Mouse (Mus musculus) inflammation-experienced regulatory T-cells, adult 6 months (primary cell): Measurements from ENCODE around the gene Cnot8. TPM values are rescaled to one million over a fixed set of nuclear protein-coding genes. Genes with fewer than 3 reads are reported as not detected.

Source experiments
- ATAC-seq: one replicate; pipeline ENCODE4 v1.8.0; 2017
- polyA plus RNA-seq, 3 experiments: library from polyadenylated mRNA; unstranded; fragments of 100-300 nt; shearing (Covaris generic); gene quantifications; one replicate each; pipeline ENCODE4 v1.2.1; 2017

Gene Cnot8
- polyA plus RNA-seq, 3 experiments from 2014 or later = 78.6 to 90.1 (median 89.4) TPM

- ATAC-seq = no peak
Observed at GRCm38 (mm10) chr11:58107009-58107408, 3.1 kb downstream of the Cnot8 start.

GRCm38 (mm10) chr11:58107664-58108337 lies 3.8 kb downstream of the Cnot8 start:
- ATAC-seq = no peak

DNA sequence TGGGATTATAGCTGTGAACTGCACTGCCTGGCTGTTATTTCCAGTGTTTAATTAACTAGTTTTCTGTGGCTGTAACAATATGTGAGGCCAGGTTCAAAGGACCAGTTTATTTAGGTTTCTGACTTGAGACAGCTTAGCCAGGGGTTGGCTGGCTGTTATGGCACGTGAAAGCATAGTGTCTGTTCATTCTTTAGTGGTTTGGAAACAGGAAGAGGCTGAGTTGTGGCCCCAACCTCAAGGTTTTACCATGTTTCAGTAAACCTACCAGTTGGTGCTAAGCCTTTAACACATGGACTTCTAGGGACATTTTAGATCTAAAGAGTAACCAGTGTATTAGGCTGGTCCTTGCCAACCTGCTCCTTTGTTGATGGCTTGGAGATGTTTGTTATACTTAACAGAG lies 12.6 kb downstream of the Cnot8 start:
- ATAC-seq = no peak

DNA sequence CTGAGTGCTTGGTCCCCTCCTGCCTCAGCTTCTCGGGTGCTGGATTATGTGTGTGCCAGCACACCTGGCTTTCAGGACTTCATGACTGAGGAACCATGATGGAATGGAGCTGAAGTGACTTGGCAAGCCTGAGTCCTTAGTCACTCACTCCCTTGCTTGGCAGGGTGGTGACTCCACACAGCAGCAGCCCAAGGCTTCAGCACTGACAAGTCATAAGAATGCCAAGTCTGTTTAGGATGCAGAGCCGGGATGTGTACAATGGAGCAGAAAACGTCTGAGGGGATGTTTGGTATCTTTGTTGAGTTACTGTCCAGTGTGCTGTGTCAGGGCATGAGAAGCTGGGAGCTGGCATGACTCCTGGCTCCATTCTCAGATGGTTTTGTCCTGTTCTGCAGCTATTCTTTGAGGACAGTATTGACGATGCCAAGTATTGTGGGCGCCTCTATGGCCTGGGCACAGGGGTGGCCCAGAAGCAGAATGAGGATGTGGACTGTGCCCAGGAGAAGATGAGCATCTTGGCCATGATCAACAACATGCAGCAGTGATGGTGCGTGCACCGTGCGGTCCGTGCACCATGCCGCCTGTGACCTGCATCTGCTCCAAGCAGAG lies 13.2 kb downstream of the Cnot8 start:
- no peak for ATAC-seq

DNA sequence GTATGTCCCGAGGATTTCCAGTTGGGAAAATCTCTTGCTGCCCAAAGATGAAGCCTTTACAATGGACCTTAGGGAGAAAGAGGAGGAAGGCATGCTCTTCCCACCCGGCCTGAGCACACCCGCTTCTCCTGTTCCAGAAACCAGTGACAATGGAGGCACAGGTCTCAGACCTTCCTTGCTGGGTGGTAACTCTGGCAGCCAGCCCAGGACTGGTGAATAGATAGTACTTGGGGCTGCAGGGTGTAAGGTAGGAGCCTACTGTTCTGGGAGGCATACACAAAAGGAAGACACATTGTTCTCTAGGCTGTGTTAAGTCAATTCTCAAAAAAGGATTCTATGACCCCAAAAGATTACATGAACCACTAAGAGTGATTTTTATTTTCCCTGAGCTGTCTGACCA lies 16.7 kb downstream of the Cnot8 start:
- ATAC-seq = no peak

DNA sequence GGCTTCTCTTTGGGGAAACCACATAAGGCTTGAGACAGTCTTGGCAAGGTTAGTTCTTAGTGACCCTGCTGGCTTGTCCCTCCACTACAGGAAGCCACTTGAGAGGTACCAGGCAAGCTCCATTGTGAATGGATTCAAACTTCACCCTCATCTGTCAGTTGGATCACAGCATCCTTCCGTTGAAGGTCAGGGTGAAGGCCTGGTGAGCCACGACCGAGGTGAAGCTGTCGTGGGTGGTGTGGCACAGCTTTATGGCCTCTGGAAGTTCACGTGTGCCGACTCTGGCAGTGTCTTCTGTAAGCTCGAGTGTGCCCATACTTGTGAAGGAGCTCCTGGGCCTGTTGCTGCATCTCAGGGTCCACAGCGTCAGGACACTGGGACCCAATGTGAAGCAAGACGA lies 17.4 kb downstream of the Cnot8 start:
- no peak for ATAC-seq

DNA sequence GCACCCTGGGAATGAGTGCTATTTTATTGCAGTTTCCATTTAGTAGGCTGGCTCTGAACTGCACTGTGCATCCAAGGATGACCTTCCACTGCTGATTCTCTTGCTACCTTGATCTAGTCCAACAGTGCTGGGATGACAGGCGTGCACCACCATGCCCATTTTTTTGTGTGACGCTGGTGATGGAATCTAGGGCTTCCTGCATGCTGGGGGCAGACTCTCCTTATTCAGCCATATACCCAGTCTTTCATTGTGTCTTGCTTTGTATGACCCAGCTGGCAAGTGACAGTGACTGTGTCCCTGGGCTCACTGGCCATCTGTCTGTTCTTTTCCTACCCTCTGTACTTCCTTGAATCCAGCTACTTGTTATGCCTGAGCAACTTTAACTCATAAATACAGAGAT lies 19.8 kb downstream of the Cnot8 start:
- no peak for ATAC-seq

DNA sequence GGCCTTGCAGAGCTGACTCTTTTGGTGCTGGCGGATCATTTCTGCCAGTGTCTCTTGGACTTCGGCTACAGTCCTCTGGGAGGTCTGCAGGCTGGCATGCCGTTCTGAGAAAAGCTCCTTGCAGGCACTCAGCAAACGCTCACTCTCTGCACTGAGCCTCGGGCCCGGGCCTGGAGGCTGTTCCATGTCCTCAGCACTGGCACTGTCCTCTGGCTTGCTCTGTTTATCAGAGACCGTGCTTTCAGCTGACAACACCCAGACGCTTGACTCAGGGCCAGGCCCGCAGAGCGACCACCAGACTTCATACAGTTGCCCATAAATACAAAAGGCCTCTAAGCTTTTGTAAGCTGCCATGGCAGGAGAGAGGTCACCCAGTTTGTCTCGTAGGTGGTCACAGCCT lies 21.1 kb downstream of the Cnot8 start:
- ATAC-seq = no peak

GRCm38 (mm10) chr11:58126397-58127160 lies 22.6 kb downstream of the Cnot8 start:
- ATAC-seq = peak; percentile 92

DNA sequence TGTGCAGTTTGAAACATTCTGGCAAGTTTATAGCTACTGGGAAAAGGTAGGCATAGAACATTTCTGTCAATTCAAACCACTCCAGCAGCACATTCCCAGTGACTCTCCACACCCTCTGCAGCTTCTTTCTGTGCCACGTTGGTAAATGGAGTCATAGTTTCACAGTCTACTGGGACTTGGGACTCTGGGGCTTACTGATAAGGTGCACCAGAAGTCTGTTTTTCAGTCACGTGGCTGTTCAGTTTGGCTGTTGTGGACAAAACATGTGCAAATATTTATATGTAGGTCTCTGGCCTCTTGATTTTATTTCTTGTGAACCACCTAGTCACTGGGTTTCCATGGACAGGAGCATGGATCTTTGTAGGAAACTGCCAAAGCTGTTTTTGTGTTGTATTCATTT lies 23.6 kb downstream of the Cnot8 start:
- ATAC-seq = no peak

GRCm38 (mm10) chr11:58129302-58129843 lies 25.4 kb downstream of the Cnot8 start:
- no peak for ATAC-seq

GRCm38 (mm10) chr11:58132026-58132425 lies 28.1 kb downstream of the Cnot8 start:
- no peak for ATAC-seq

GRCm38 (mm10) chr11:58134869-58135268 lies 30.9 kb downstream of the Cnot8 start:
- peak; percentile 35 for ATAC-seq

DNA sequence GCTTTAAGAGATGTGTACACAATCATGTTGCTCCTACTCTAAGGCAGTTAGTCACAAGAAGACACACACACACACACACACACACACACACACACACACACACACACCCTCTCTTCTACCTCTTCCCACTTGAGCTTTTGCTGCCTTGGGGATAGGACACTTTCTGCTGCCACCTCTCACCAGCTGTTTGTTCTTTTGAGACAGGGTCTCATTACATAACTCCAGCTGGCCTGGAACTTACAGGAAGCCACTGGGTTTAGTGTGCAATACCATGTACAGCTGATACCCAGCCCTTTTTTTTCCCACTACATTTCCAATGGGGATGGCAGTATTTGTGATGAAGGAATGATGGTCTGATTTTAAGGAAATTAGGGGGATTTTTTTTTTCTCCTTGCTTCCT lies 31.3 kb downstream of the Cnot8 start:
- no peak for ATAC-seq

DNA sequence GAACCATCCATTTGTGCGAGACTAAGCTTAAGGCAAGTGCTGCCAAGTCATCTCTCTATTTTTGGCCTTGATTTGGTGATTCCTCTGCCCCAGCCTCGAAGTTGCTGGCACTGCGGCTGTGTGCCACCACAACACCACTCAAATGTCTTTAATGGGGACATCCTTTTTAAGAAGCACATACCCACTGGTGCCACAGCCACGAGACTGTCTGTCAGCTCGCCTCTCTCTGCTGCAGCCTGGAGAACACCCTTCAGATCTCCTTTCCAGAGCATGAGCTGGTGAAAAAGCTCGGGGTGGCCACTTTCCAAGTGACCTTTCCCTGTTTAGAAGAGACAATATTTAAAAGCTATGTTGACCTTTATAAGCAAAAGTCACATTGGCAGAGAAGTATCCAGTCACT lies 32.7 kb downstream of the Cnot8 start:
- no peak for ATAC-seq

DNA sequence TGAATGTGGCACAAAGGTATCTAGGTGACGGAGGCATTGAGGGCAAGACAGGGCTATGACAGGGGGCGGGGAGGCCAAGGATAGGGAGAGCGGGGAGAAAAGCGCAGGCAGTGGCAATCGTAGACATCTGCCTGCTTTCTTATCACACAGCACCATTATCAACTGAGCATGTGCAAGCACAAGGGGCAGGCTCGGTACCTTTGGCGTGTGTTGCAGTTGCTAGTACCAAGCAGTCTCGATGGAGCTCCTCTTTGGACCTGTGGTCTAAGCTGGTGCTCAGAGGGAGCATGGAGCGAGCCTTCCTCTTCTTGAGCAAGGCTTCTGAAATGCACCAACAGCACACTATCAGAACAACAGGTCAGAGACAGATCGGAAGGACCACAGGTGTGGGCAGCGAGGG lies 34.9 kb downstream of the Cnot8 start:
- ATAC-seq = no peak

- ATAC-seq = peak; percentile 28
Observed at GRCm38 (mm10) chr11:58139466-58139865, 35.5 kb downstream of the Cnot8 start.

DNA sequence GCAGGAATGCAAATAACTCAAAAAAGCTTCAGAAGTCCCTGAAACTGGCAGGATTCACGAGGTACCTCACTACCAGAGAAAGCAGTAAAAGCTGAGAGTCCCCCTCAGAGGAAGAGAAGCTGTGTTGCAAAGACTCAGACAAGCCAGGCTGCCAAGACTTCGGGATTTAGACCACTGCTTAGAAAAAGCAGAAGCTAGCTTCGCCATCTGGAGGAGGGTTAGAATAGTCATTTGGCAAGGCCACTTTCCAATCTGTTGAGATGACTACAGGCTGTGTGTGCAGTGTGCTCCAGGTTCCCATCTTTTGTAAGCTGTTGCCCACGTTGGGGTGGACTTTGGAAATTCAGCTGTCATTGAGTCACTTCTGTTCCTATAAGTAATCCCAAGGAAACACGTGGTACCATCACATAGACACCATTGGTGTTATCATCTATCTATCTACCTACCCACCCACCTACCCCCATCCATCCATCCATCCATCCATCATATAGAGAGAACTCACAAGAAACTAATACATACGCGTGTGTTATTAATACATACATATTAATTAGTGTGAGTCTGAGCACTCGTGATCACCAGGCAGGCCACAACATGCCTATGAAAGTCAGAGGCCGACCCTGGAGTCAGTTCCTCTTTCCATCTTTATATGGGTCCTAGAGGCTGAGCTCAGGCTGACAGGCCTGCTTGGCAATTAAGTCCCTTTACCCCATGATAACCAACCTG lies 39.9 kb downstream of the Cnot8 start:
- ATAC-seq = no peak

DNA sequence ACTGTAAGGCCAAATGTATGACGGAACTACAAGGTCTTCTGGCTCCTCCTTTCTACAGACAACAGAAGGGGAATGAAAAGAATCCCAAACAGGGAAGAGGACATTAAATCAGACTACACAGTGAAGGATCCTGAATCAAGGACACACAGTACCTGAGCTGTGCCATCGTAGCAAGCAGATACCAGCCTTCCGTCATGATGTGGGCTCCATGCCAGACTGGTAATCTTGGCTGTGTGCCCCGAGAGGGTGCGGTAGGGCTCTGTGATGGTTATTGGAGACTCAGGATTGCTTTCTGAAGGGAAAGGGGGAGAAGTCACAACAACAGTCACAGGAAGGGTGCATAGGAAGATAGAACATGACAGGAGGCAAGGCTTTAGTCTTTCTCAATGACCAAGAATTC lies 42.3 kb downstream of the Cnot8 start:
- ATAC-seq = no peak

DNA sequence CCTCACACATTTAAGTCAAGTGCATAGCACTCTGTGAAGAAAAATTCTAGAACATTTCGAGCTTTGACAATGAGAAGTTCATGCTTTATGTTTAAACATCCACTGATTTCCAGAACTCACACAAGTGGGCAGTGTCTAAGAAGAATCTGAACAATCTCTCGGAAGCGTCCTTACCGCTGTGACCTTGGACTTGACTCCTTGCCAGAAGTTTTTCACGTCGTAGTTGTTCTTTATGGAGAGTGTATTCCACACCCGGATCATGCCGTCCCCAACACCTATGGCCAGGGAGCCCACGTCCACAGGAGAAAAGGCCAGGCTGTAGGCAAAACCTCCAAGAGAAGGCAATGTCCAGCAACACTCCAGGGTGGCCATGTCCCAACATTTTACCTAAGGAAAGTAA lies 51.5 kb downstream of the Cnot8 start:
- ATAC-seq = no peak

DNA sequence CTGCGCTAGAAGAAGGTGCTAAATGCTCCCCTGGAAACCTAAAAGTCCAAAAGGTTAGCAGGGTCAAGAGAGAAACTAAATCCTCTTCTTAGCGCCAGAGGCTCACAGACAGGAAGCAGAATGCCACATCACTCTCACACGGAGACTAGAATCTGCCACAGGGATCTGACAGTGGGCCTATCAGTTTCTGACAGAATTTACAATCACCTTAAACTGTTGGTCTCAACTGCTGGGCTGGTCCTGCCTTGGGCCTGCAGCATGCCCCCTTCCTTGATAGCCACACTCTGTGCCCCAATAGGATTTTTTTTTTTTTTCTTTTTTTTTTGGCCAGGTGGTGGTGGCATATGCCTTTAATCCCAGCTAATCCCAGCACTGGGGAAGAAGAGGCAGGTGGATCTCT lies 52.9 kb downstream of the Cnot8 start:
- no peak for ATAC-seq

- no peak for ATAC-seq
Observed at GRCm38 (mm10) chr11:58165072-58165471, 61.1 kb downstream of the Cnot8 start.

GRCm38 (mm10) chr11:58167822-58168166 lies 63.8 kb downstream of the Cnot8 start:
- no peak for ATAC-seq
